Mouse (Mus musculus) C2C12 (cell line): ENCODE measurements around the gene Ccdc14. TPM values are rescaled to one million over a fixed set of nuclear protein-coding genes. Genes with fewer than 3 reads are reported as not detected.
"Not testable (repeated sequence)": the region's sequence is repeated elsewhere in the genome, so short reads cannot be mapped to it uniquely, and the experiment has no call there.

ENCODE experiments used
- H3K27me3 ChIP-seq: one replicate; pipeline ENCODE4 v1.6.1; 2011; ENCODE audit not compliant: control insufficient read depth, insufficient read depth, insufficient read length
- H3K36me3 ChIP-seq: one replicate; pipeline ENCODE4 v1.6.1; 2011; ENCODE audit not compliant: control insufficient read depth, insufficient read depth
- H3K4me3 ChIP-seq: one replicate; pipeline ENCODE4 v1.5.1; 2011; ENCODE audit warnings: mild to moderate bottlenecking, control low read depth; ENCODE audit not compliant: poor library complexity, insufficient read depth, severe bottlenecking
- H3K79me2 ChIP-seq: one replicate; pipeline ENCODE4 v1.6.1; 2011; ENCODE audit not compliant: control insufficient read depth, insufficient read depth
- H3K79me3 ChIP-seq: one replicate; pipeline ENCODE4 v1.6.1; 2011; ENCODE audit warnings: low read depth, control low read depth
- H3ac ChIP-seq: one replicate; pipeline ENCODE3; 2011; ENCODE audit warnings: low read depth; ENCODE audit not compliant: control insufficient read depth, insufficient read length
- CEBPB ChIP-seq: IDR thresholded peaks from one replicate; pipeline ENCODE4 v1.6.1; 2011; ENCODE audit warnings: low read depth, mild to moderate bottlenecking, control low read depth, moderate library complexity
- CTCF ChIP-seq: IDR thresholded peaks from one replicate; pipeline ENCODE4 v1.5.1; 2011; ENCODE audit not compliant: control insufficient read depth, insufficient read depth, insufficient read length
- FOSL1 ChIP-seq: IDR thresholded peaks from one replicate; pipeline ENCODE4 v1.8.0; 2011; ENCODE audit warnings: mild to moderate bottlenecking, low read length; ENCODE audit not compliant: poor library complexity, insufficient read depth, severe bottlenecking
- MAX ChIP-seq: IDR thresholded peaks from one replicate; pipeline ENCODE4 v1.6.1; 2011; ENCODE audit warnings: mild to moderate bottlenecking, control low read depth
- MYOD1 ChIP-seq: IDR thresholded peaks from one replicate; pipeline ENCODE4 v1.6.1; 2011; ENCODE audit warnings: low read depth; ENCODE audit not compliant: control insufficient read depth, insufficient read length
- MYOG ChIP-seq: IDR thresholded peaks from one replicate; pipeline ENCODE4 v1.6.1; 2011; ENCODE audit not compliant: control insufficient read depth, insufficient read length; ENCODE audit errors: extremely low read depth
- USF1 ChIP-seq: IDR thresholded peaks from one replicate; pipeline ENCODE4 v1.6.1; 2011; ENCODE audit warnings: low read depth, mild to moderate bottlenecking, control low read depth, moderate library complexity
- polyA plus RNA-seq: library from polyadenylated mRNA; unstranded; fragments of >200 nt; fragmentation: generic; extraction: Trizol; gene quantifications from one replicate; pipeline ENCODE4 v1.2.1, GENCODE M21; 2012; ENCODE audit warnings: missing spikeins

The Ccdc14 gene
- polyA plus RNA-seq, 1 experiment, result 2.1 TPM

GRCm38 (mm10) chr16:34674365-34674764, 16.1 kb upstream of the Ccdc14 start:
- no peaks in the 10 kb centered on the region for H3K79me2 ChIP-seq
- no peaks in the 10 kb centered on the region for H3K36me3 ChIP-seq
- H3K4me3 ChIP-seq, result no peak overlapping the region
- no peak overlapping the region for H3ac ChIP-seq
- TF ChIP-seq MAX, result no peak
- TF ChIP-seq MYOD1, result no peak
- TF ChIP-seq MYOG, result no peak
- no peak for TF ChIP-seq CEBPB
- TF ChIP-seq USF1, result no peak
- TF ChIP-seq FOSL1, result no peak
- TF ChIP-seq CTCF, result no peak
- H3K27me3 ChIP-seq, result no peaks in the 10 kb centered on the region
- H3K79me3 ChIP-seq, result no peaks in the 10 kb centered on the region

- no peaks in the 10 kb centered on the region for H3K36me3 ChIP-seq
- H3K4me3 ChIP-seq, result no peak overlapping the region
- H3K27me3 ChIP-seq, result peaks cover 4% of the 10 kb centered on the region
- TF ChIP-seq USF1 (no peak), FOSL1 (no peak), CEBPB (no peak), MYOD1 (no peak), MYOG (no peak), CTCF (no peak), MAX (no peak)
- no peaks in the 10 kb centered on the region for H3K79me2 ChIP-seq
- no peak overlapping the region for H3ac ChIP-seq
- H3K79me3 ChIP-seq, result no peaks in the 10 kb centered on the region
Observed at GRCm38 (mm10) chr16:34681823-34682222, 8.6 kb upstream of the Ccdc14 start.

GRCm38 (mm10) chr16:34689879-34690278, 537 bp upstream of the Ccdc14 start:
- H3K79me3 ChIP-seq, result peaks cover 2% of the 10 kb centered on the region
- no peaks in the 10 kb centered on the region for H3K36me3 ChIP-seq
- no peak overlapping the region for H3ac ChIP-seq
- H3K27me3 ChIP-seq, result peaks cover 4% of the 10 kb centered on the region
- TF ChIP-seq FOSL1 (no peak), USF1 (no peak), MYOD1 (no peak), CTCF (no peak), CEBPB (no peak), MAX (no peak), MYOG (no peak)
- H3K79me2 ChIP-seq, result peaks cover 24% of the 10 kb centered on the region
- no peak overlapping the region for H3K4me3 ChIP-seq

GRCm38 (mm10) chr16:34691156-34691555, 740 bp downstream of the Ccdc14 start:
- Histone ChIP-seq H3K79me3 (peaks cover 2% of the 10 kb centered on the region), H3ac (peak overlapping the region; percentile 62), H3K36me3 (no peaks in the 10 kb centered on the region), H3K27me3 (no peaks in the 10 kb centered on the region), H3K4me3 (peak overlapping the region; percentile 65), H3K79me2 (peaks cover 24% of the 10 kb centered on the region)
- TF ChIP-seq MYOD1 (no peak), CEBPB (no peak), MYOG (no peak), FOSL1 (no peak), USF1 (no peak), CTCF (no peak), MAX (no peak)

- H3ac ChIP-seq, result no peak overlapping the region
- no peaks in the 10 kb centered on the region for H3K27me3 ChIP-seq
- TF ChIP-seq MYOD1, result no peak
- no peak for TF ChIP-seq USF1
- TF ChIP-seq MAX, result no peak
- no peak for TF ChIP-seq CEBPB
- no peak for TF ChIP-seq FOSL1
- no peak for TF ChIP-seq CTCF
- TF ChIP-seq MYOG, result no peak
- H3K4me3 ChIP-seq, result no peak overlapping the region
- H3K36me3 ChIP-seq, result peaks cover 17% of the 10 kb centered on the region
- H3K79me2 ChIP-seq, result peaks cover 24% of the 10 kb centered on the region
- peaks cover 2% of the 10 kb centered on the region for H3K79me3 ChIP-seq
Observed at GRCm38 (mm10) chr16:34694477-34694876, 4.1 kb downstream of the Ccdc14 start.

GRCm38 (mm10) chr16:34698721-34699120, 8.3 kb downstream of the Ccdc14 start:
- H3ac ChIP-seq, result not testable (repeated sequence)

More at GRCm38 (mm10) chr16:34698721-34699120, 8.3 kb downstream of the Ccdc14 start:
- H3K27me3 ChIP-seq, H3K4me3 ChIP-seq, H3K79me2 ChIP-seq, H3K79me3 ChIP-seq: not testable (repeated sequence)
- peaks cover 17% of the 10 kb centered on the region for H3K36me3 ChIP-seq
